Mouse (Mus musculus): ENCODE data around the gene Lats2. TPM values are rescaled to one million over a fixed set of nuclear protein-coding genes. Genes with fewer than 3 reads are reported as not detected.

Gene Lats2
- polyA plus RNA-seq, 2 experiments = 25.3 to 28.5 TPM

- no peak overlapping the region for H3K27ac ChIP-seq (replicated peaks; ENCODE audit: low read depth, low read length)
- DNase-seq (ENCODE audit: low spot score) = no peak
- no peaks in the 10 kb centered on the region for H3K9me3 ChIP-seq (ENCODE audit: control insufficient read depth, low read length)
- 89% methylated on average over 8 of the region's 8 CpGs for WGBS
- H3K4me2 ChIP-seq (replicated peaks; ENCODE audit: low read depth, low read length, severe bottlenecking) = no peak overlapping the region
- no peaks in the 10 kb centered on the region for H3K27me3 ChIP-seq (ENCODE audit: control insufficient read depth, insufficient read depth, low read length)
- no peak overlapping the region for H3K9ac ChIP-seq (ENCODE audit: low read depth, low read length, severe bottlenecking)
- no peak for TF ChIP-seq POLR2A (IDR thresholded peaks at IDR 0.05; ENCODE audit: borderline replicate concordance, extremely low read depth, insufficient read depth, insufficient read length)
- H3K4me1 ChIP-seq (ENCODE audit: control insufficient read depth, insufficient read depth, low read length) = peaks cover 18% of the 10 kb centered on the region
- no peak for ATAC-seq (ENCODE audit: low FRiP score, low read depth)
- H3K4me3 ChIP-seq (replicated peaks; ENCODE audit: low read length) = no peak overlapping the region
- peaks cover 49% of the 10 kb centered on the region for H3K36me3 ChIP-seq (ENCODE audit: control insufficient read depth, insufficient read depth, low read length)
Measured at GRCm38 (mm10) chr14:57729364-57729763, 28.8 kb downstream of the Lats2 start.

GRCm38 (mm10) chr14:57726172-57726571 is 32.0 kb downstream of the Lats2 start:
- no peaks in the 10 kb centered on the region for H3K9me3 ChIP-seq (ENCODE audit: control insufficient read depth, low read length)
- WGBS = 79% methylated on average over 8 of the region's 8 CpGs
- no peak for TF ChIP-seq POLR2A (IDR thresholded peaks at IDR 0.05; ENCODE audit: borderline replicate concordance, extremely low read depth, insufficient read depth, insufficient read length)
- no peak for DNase-seq (ENCODE audit: low spot score)
- no peak overlapping the region for H3K9ac ChIP-seq (ENCODE audit: low read depth, low read length, severe bottlenecking)
- H3K4me1 ChIP-seq (ENCODE audit: control insufficient read depth, insufficient read depth, low read length) = peaks cover 11% of the 10 kb centered on the region
- no peak for ATAC-seq (ENCODE audit: low FRiP score, low read depth)
- H3K4me2 ChIP-seq (replicated peaks; ENCODE audit: low read depth, low read length, severe bottlenecking) = no peak overlapping the region
- no peaks in the 10 kb centered on the region for H3K27me3 ChIP-seq (ENCODE audit: control insufficient read depth, insufficient read depth, low read length)
- no peak overlapping the region for H3K27ac ChIP-seq (replicated peaks; ENCODE audit: low read depth, low read length)
- H3K4me3 ChIP-seq (replicated peaks; ENCODE audit: low read length) = no peak overlapping the region
- peaks cover 52% of the 10 kb centered on the region for H3K36me3 ChIP-seq (ENCODE audit: control insufficient read depth, insufficient read depth, low read length)

- 80% methylated on average over 4 of the region's 4 CpGs for WGBS
- Histone ChIP-seq H3K4me3 (replicated peaks; ENCODE audit: low read length) (no peak overlapping the region), H3K27ac (replicated peaks; ENCODE audit: low read depth, low read length) (no peak overlapping the region), H3K9ac (ENCODE audit: low read depth, low read length, severe bottlenecking) (no peak overlapping the region), H3K36me3 (ENCODE audit: control insufficient read depth, insufficient read depth, low read length) (peaks cover 46% of the 10 kb centered on the region), H3K27me3 (ENCODE audit: control insufficient read depth, insufficient read depth, low read length) (no peaks in the 10 kb centered on the region), H3K4me2 (replicated peaks; ENCODE audit: low read depth, low read length, severe bottlenecking) (no peak overlapping the region), H3K4me1 (ENCODE audit: control insufficient read depth, insufficient read depth, low read length) (no peaks in the 10 kb centered on the region), H3K9me3 (ENCODE audit: control insufficient read depth, low read length) (no peaks in the 10 kb centered on the region)
- ATAC-seq (ENCODE audit: low FRiP score, low read depth) (no peak), DNase-seq (ENCODE audit: low spot score) (no peak)
- no peak for TF ChIP-seq POLR2A (IDR thresholded peaks at IDR 0.05; ENCODE audit: borderline replicate concordance, extremely low read depth, insufficient read depth, insufficient read length)
Measured at GRCm38 (mm10) chr14:57724473-57724872, 33.7 kb downstream of the Lats2 start.

- no peak overlapping the region for H3K9ac ChIP-seq (ENCODE audit: low read depth, low read length, severe bottlenecking)
- no peaks in the 10 kb centered on the region for H3K27me3 ChIP-seq (ENCODE audit: control insufficient read depth, insufficient read depth, low read length)
- WGBS = 88% methylated on average over 4 of the region's 4 CpGs
- TF ChIP-seq POLR2A (IDR thresholded peaks at IDR 0.05; ENCODE audit: borderline replicate concordance, extremely low read depth, insufficient read depth, insufficient read length) = no peak
- H3K4me2 ChIP-seq (replicated peaks; ENCODE audit: low read depth, low read length, severe bottlenecking) = no peak overlapping the region
- no peaks in the 10 kb centered on the region for H3K9me3 ChIP-seq (ENCODE audit: control insufficient read depth, low read length)
- no peak overlapping the region for H3K27ac ChIP-seq (replicated peaks; ENCODE audit: low read depth, low read length)
- no peak for DNase-seq (ENCODE audit: low spot score)
- peaks cover 48% of the 10 kb centered on the region for H3K36me3 ChIP-seq (ENCODE audit: control insufficient read depth, insufficient read depth, low read length)
- no peak overlapping the region for H3K4me3 ChIP-seq (replicated peaks; ENCODE audit: low read length)
- no peaks in the 10 kb centered on the region for H3K4me1 ChIP-seq (ENCODE audit: control insufficient read depth, insufficient read depth, low read length)
- no peak for ATAC-seq (ENCODE audit: low FRiP score, low read depth)
Measured at GRCm38 (mm10) chr14:57718245-57718644, 39.9 kb downstream of the Lats2 start.

GRCm38 (mm10) chr14:57716601-57717245 is 41.5 kb downstream of the Lats2 start:
- Histone ChIP-seq H3K9ac (ENCODE audit: low read depth, low read length, severe bottlenecking) (no peak overlapping the region), H3K4me2 (replicated peaks; ENCODE audit: low read depth, low read length, severe bottlenecking) (no peak overlapping the region), H3K4me3 (replicated peaks; ENCODE audit: low read length) (no peak overlapping the region), H3K4me1 (ENCODE audit: control insufficient read depth, insufficient read depth, low read length) (no peaks in the 10 kb centered on the region), H3K9me3 (ENCODE audit: control insufficient read depth, low read length) (no peaks in the 10 kb centered on the region), H3K36me3 (ENCODE audit: control insufficient read depth, insufficient read depth, low read length) (peaks cover 44% of the 10 kb centered on the region), H3K27ac (replicated peaks; ENCODE audit: low read depth, low read length) (no peak overlapping the region), H3K27me3 (ENCODE audit: control insufficient read depth, insufficient read depth, low read length) (no peaks in the 10 kb centered on the region)
- no peak for TF ChIP-seq POLR2A (IDR thresholded peaks at IDR 0.05; ENCODE audit: borderline replicate concordance, extremely low read depth, insufficient read depth, insufficient read length)
- DNase-seq (ENCODE audit: low spot score) = no peak
- WGBS = 89% methylated on average over 4 of the region's 4 CpGs
- ATAC-seq (ENCODE audit: low FRiP score, low read depth) = no peak

Measured in limb, embryonic 14.5 days (tissue).